Mouse (Mus musculus) heart, adult 2 months (tissue): ENCODE results near the gene Mphosph9.

ENCODE experiments used
- CTCF ChIP-seq: fragments of 200-600 bp; IDR thresholded peaks from 2 replicates; pipeline ENCODE4 v1.8.1; 2022; ENCODE audit warnings: antibody characterized with exemption, mild to moderate bottlenecking, moderate library complexity
- POLR2A ChIP-seq: fragments of 200-500 bp; IDR thresholded peaks from 2 replicates; pipeline ENCODE4 v1.6.1; 2011; ENCODE audit warnings: mild to moderate bottlenecking, low read depth, low read length, control low read depth; ENCODE audit not compliant: insufficient read depth

- TF ChIP-seq POLR2A, result no peak
- TF ChIP-seq CTCF, result no peak
Measured at GRCm38 (mm10) chr5:124211669-124212068, 116.1 kb downstream of the Mphosph9 start.
